Mouse (Mus musculus) lung, postnatal 25 days (tissue): ENCODE data around the gene Col6a2.
A peak's percentile ranks its signal among the peaks of the same experiment; 100 is the strongest.

Experiments used
- DNase-seq: peaks from one replicate; pipeline ENCODE4 v3.0.0; 2022; ENCODE audit warnings: low spot score

The Col6a2 gene

DNA sequence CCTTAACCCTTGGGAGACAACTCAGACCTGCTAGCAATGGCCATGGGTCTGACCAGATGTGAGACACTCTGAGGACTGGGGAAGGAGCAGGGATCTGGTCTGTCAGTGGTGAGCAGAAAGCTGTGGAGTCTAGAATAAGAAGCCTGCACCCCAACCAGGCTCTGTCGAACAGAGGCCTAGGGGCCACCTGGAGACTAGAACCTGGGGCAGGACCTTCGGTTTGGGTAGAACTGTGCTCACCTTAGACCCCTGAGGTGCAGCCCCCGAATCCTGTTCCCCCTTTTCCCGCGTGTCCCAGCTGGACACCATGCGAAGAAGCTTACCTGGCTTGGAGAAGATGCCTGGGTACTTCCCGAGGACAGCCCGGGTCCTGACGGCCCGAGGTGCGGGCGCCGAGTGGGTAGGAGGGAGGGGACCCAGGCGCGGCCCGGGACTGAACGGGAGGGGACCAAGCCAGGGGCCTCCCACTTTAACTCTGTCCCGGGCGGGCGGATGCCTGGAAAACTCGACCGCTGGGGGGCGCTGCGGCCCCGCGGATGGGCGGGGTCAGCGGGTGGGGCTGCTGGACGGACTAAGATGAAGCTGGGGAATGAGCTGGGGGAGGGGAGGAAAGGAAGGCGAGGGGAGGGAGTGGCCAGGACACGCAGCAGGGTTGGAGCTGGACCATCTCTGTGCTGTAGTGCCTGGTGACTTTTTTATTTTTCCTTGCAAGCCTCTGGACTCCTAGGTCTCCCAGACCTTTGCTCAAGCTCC lies at the start of gene Col6a2:
Gene Col6a2, minus strand, starts transcription at position 703 of the 753 bp plus-strand sequence.
- DNase-seq = peak; percentile 91

- DNase-seq = no peak
Observed at GRCm38 (mm10) chr10:76671939-76672338, 48.5 kb upstream of the Col6a2 start.

- no peak for DNase-seq
Observed at GRCm38 (mm10) chr10:76668947-76669284, 45.5 kb upstream of the Col6a2 start.

DNA sequence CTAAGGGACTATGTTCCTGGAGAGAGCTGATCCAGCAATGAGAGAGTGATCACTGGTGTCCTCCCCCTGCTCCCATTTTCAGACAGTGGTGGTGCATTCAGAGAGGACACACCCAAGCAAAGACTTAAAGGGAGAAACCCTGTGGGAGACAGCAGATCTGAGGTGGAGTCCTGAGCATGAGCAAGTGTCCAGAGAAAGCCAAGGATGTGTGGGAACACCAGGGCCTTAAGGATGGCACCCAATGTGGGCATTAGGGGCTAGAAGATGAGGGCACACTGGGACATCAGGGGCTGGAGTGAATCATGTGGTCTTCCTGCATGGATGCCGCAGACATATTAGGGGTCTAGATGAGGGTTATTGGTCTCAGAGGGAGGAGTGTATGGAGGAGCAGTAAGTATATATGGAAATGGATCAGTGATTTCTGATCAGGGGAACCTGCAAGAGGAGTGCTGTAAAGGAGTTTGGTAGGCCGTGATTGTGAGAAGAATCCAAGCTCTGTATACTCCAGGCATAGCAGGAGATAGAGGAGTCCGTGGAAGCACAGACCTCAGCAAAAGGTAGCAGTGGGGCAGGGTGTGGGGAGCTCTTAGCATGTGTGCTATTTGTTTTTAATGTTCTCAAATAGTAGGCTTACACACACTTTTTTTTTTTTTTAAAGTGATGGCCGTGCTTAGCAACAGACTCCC lies 45.0 kb upstream of the Col6a2 start:
- no peak for DNase-seq

DNA sequence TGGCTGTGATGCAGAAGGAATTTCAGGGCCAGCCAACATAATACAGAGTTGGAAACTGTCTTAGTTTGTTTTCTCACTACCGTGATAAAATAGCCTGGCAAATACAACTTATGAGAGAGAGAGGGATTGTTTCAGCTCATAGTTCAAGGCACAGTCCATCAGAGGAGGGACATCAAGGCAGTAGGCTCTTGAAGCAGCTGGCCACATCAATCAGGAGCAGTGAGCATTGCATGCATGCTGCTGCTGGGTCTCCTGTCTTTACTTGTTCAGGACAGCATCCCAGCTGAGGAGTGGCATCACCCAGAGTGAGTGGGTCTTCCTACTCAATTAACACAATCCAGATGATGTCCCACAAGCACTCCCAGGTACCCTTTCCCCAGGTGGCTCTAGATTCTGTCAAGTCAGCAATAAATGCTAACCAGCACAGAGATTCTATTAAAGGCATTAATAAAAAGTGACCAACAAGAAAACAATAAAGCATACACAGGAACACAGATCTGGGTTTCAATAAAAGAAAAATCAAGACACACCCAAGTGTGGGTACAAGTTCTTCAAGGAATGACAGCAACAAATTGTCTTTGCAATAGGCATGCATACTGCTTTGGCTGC lies 43.9 kb upstream of the Col6a2 start:
- DNase-seq = no peak

- no peak for DNase-seq
Observed at GRCm38 (mm10) chr10:76665551-76665950, 42.1 kb upstream of the Col6a2 start.

DNA sequence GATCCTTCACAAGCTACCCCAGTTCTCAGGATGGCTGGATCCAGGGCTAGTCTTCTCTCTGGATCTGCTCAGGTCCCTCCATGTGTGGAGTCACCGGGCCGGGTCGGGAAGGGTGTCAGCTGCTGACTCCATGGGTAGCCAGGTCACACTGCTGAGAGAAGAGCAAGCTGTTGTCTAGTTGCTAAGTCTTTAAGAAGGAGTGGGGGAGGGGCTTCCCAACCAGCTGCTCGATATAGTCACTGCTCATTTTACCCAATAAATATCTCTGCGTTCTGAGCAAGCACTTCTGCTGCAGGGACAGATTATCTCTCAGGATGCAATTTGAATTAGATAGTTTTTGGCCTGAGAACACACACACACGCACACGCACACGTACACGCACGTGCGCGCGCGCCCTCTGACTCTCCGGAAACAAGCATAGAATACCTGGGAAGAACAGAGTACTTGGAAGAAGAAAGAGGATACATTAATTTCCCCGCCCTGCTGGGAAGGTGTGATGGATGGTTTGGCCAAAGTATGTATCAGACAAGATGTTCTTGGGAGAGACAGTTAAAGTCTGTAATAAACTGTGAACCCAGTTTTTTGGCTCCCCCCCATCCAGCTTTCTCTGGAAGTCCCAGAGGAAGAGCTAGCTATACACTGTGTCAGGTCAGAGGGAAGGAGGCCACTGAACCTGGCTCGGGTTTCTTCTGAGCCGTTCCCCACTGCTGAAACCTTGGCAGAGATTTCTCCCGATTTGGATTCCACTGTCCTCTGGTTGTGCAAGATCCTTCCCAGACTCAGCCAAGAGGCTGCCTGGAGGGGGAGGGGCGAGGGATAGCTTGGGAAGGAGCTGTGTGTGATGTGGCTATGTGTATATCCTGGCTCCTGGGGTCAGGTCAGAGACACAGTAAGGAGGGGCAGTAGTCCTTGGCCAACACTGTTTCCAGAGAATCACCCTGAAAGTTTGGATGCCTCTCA lies 41.0 kb upstream of the Col6a2 start:
- peak; percentile 78 for DNase-seq

GRCm38 (mm10) chr10:76653345-76654336 lies 30.2 kb upstream of the Col6a2 start:
- DNase-seq = no peak

- peak; percentile 65 for DNase-seq
Observed at GRCm38 (mm10) chr10:76650662-76651342, 27.4 kb upstream of the Col6a2 start.

DNA sequence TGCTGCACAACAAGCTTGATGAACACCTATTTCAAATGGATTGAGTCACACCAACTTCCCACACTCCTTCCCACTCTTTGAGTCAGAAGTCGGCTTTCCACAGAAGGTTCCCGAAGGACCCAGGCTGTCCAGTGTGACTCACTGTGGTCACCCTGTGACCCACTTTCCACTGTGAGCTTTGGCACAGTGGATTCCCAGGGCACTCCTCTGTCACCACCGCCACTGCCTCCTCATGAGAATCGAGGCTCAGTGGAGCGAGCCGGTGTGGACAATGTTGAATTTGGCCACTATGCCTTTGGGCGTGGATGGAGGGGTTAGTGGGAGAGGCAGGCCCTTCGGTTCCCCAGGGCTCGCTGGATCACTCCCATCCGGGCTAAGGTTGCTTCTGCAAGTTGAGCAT lies 25.3 kb upstream of the Col6a2 start:
- DNase-seq = no peak

- DNase-seq = no peak
Observed at GRCm38 (mm10) chr10:76647390-76647789, 24.0 kb upstream of the Col6a2 start.

DNA sequence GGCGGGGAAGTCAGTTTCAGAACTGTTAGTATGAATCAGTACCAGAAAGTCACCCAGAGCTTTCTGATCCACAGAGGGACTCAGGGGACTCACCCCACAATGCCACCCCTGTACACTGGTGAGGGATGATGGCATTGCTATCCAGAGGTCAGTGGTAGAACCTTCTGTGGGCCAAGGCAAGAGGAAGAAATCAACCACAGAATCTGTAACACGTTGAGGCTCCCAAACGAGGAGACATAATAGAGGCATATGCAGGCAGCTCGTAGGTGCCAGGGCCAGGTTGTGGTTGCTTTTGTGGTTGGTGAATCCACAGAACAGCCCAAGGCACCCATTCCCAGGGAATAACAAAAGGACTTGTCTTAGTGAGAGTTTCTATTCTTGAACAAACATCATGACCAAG lies 22.3 kb upstream of the Col6a2 start:
- DNase-seq = no peak

GRCm38 (mm10) chr10:76645066-76645465 lies 21.6 kb upstream of the Col6a2 start:
- DNase-seq = no peak

GRCm38 (mm10) chr10:76643999-76644398 lies 20.6 kb upstream of the Col6a2 start:
- peak; percentile 43 for DNase-seq

DNA sequence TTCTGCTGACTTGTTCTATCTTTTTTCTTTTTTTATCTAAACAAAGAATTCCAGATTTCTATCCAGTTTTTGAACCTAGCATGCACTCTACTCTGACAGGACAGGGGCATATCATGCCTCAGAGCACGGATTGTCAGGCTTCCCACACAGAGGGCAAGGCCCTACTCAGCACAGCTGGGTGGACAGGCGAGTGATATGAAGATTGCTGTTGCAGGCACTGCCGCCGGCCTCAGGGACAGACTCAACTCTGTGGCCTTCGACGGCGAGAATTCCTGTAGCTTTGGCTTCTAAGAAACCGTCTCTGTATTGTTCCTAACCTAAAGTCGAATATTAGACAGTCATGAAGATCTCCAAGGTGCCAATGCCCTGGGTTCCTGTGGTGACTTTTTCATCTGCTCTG lies 20.0 kb upstream of the Col6a2 start:
- peak; percentile 25 for DNase-seq

GRCm38 (mm10) chr10:76642628-76643434 lies 19.4 kb upstream of the Col6a2 start:
- DNase-seq = no peak

- no peak for DNase-seq
Observed at GRCm38 (mm10) chr10:76641894-76642627, 18.6 kb upstream of the Col6a2 start.

DNA sequence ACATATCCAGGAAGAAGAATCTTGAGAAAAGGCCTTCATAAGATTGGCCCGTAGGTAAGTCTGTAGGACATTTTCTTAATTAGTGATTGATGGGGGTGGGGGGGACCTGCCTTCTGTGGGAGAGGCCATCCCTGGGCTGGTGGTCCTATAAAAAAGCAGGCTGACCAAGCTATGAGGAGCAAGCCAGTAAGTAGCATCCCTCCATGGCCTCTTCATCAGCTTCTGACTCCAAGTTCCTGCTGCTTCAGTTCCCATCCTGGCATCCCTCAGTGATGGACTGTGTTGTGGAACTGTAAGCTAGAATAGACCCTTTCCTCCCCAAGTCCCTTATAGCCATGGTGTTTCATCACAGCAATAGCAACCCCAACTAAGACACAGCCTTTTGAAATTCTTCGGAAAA lies 16.5 kb upstream of the Col6a2 start:
- no peak for DNase-seq

GRCm38 (mm10) chr10:76636601-76637000 lies 13.2 kb upstream of the Col6a2 start:
- DNase-seq = no peak
